28 mouse cellular contexts compared by ENCODE assay signal in genomic region chr13:20404530-20404929, GRCm38 (mm10).
DNase-seq lines count a peak whose midpoint lies in the region; ATAC-seq and TF ChIP-seq lines count a peak whose summit lies in the region.
"Had no signal": no experiment of that assay in that cellular context is flagged by ENCODE, and none has a peak within 500 bp of the region (broad histone marks: within the 10 kb centered on the region; RNA-seq: fewer than 3 reads in every experiment).

No protein-coding gene starts in this region.

- 24% methylated on average over 3 of the region's 3 CpGs for WGBS in forebrain, embryonic 12.5 days
- 18% methylated on average over 3 of the region's 3 CpGs for WGBS in forebrain, postnatal 0 days
- 44% methylated on average over 3 of the region's 3 CpGs for WGBS in midbrain, embryonic 12.5 days
- 23% methylated on average over 3 of the region's 3 CpGs for WGBS in midbrain, postnatal 0 days
- 26% methylated on average over 3 of the region's 3 CpGs for whole genome bisulfite sequencing in midbrain, embryonic 13.5 days

- no peak overlapping the region for H3K4me3 ChIP-seq in forebrain, embryonic 12.5 days (replicated peaks)
- no peak overlapping the region for H3K4me3 ChIP-seq in forebrain, postnatal 0 days (ENCODE audit: low read depth, low read length)
- H3K4me3 ChIP-seq in midbrain, embryonic 12.5 days = no peak overlapping the region
- H3K4me3 ChIP-seq in midbrain, postnatal 0 days (ENCODE audit: low read depth, low read length) = no peak overlapping the region
- no peak overlapping the region for H3K4me3 ChIP-seq in midbrain, embryonic 13.5 days (replicated peaks)
- H3K4me3 ChIP-seq: embryonic facial prominence, embryonic 12.5 days; heart, adult 2 months; heart, embryonic 12.5 days; kidney, embryonic 15.5 days; layer of hippocampus, adult 2 months; left cerebral cortex, adult 2 months; limb, embryonic 13.5 days; lung, embryonic 15.5 days; neural tube, embryonic 15.5 days; stomach, embryonic 15.5 days had no signal

- H3K4me2 ChIP-seq in forebrain, embryonic 12.5 days = no peak overlapping the region
- no peak overlapping the region for H3K4me2 ChIP-seq in forebrain, postnatal 0 days (ENCODE audit: low read depth)
- no peak overlapping the region for H3K4me2 ChIP-seq in midbrain, embryonic 12.5 days (replicated peaks)
- H3K4me2 ChIP-seq in midbrain, postnatal 0 days (ENCODE audit: low read depth, low read length, poor library complexity, severe bottlenecking) = no peak overlapping the region
- no peak overlapping the region for H3K4me2 ChIP-seq in midbrain, embryonic 13.5 days (replicated peaks)
- H3K4me2 ChIP-seq: embryonic facial prominence, embryonic 12.5 days; heart, embryonic 12.5 days; kidney, embryonic 15.5 days; limb, embryonic 13.5 days; liver, embryonic 11.5 days; lung, embryonic 15.5 days; neural tube, embryonic 15.5 days; stomach, embryonic 15.5 days had no signal

- no peaks in the 10 kb centered on the region for H3K27me3 ChIP-seq in forebrain, embryonic 12.5 days
- H3K27me3 ChIP-seq in forebrain, postnatal 0 days (ENCODE audit: insufficient read depth, low read length) = no peaks in the 10 kb centered on the region
- no peaks in the 10 kb centered on the region for H3K27me3 ChIP-seq in midbrain, embryonic 12.5 days
- no peaks in the 10 kb centered on the region for H3K27me3 ChIP-seq in midbrain, postnatal 0 days (ENCODE audit: insufficient read depth, low read length)
- no peaks in the 10 kb centered on the region for H3K27me3 ChIP-seq in midbrain, embryonic 13.5 days
- H3K27me3 ChIP-seq: embryonic facial prominence, embryonic 12.5 days; heart, embryonic 12.5 days; kidney, embryonic 15.5 days; limb, embryonic 13.5 days; lung, embryonic 15.5 days; neural tube, embryonic 15.5 days; stomach, embryonic 15.5 days had no signal

- no peak overlapping the region for H3K27ac ChIP-seq in forebrain, embryonic 12.5 days
- H3K27ac ChIP-seq in forebrain, postnatal 0 days (ENCODE audit: low read depth, low read length) = no peak overlapping the region
- H3K27ac ChIP-seq in midbrain, embryonic 12.5 days (replicated peaks) = no peak overlapping the region
- H3K27ac ChIP-seq in midbrain, postnatal 0 days (ENCODE audit: low read depth, low read length) = no peak overlapping the region
- 0 out of 2 replicates have a peak overlapping the region, but pooled peaks have one; percentile 27 for H3K27ac ChIP-seq in midbrain, embryonic 13.5 days
- H3K27ac ChIP-seq: embryonic facial prominence, embryonic 12.5 days; heart, adult 2 months; kidney, embryonic 15.5 days; layer of hippocampus, adult 2 months; left cerebral cortex, adult 2 months; limb, embryonic 13.5 days; lung, embryonic 15.5 days; neural tube, embryonic 15.5 days; stomach, embryonic 15.5 days had no signal

- peaks cover 8% of the 10 kb centered on the region; the same call in 1 of the 2 replicates for H3K4me1 ChIP-seq in forebrain, embryonic 12.5 days
- H3K4me1 ChIP-seq in forebrain, postnatal 0 days (ENCODE audit: insufficient read depth) = no peaks in the 10 kb centered on the region
- H3K4me1 ChIP-seq in midbrain, embryonic 12.5 days = no peaks in the 10 kb centered on the region
- H3K4me1 ChIP-seq in midbrain, postnatal 0 days (ENCODE audit: insufficient read depth, low read length) = no peaks in the 10 kb centered on the region
- H3K4me1 ChIP-seq in midbrain, embryonic 13.5 days (replicated peaks) = peaks cover 19% of the 10 kb centered on the region
- H3K4me1 ChIP-seq: embryonic facial prominence, embryonic 12.5 days; heart, embryonic 12.5 days; limb, embryonic 13.5 days; lung, embryonic 15.5 days; stomach, embryonic 15.5 days had no signal

- ATAC-seq in forebrain, embryonic 12.5 days (ENCODE audit: low FRiP score) = peak; percentile 57
- no peak for ATAC-seq in forebrain, postnatal 0 days
- ATAC-seq in midbrain, embryonic 12.5 days (ENCODE audit: low FRiP score, low read depth) = peak; percentile 38
- ATAC-seq in midbrain, postnatal 0 days (ENCODE audit: low FRiP score) = no peak
- peak; percentile 59 for ATAC-seq in midbrain, embryonic 13.5 days
- ATAC-seq: inflammation-experienced regulatory T-cells, adult 6 months had no signal

- H3K36me3 ChIP-seq in forebrain, embryonic 12.5 days (replicated peaks) = no peaks in the 10 kb centered on the region
- no peaks in the 10 kb centered on the region for H3K36me3 ChIP-seq in forebrain, postnatal 0 days (ENCODE audit: insufficient read depth)
- no peaks in the 10 kb centered on the region for H3K36me3 ChIP-seq in midbrain, embryonic 12.5 days
- H3K36me3 ChIP-seq in midbrain, postnatal 0 days (ENCODE audit: insufficient read depth, low read length) = no peaks in the 10 kb centered on the region
- H3K36me3 ChIP-seq in midbrain, embryonic 13.5 days = no peaks in the 10 kb centered on the region
- H3K36me3 ChIP-seq: embryonic facial prominence, embryonic 12.5 days; G1E; heart, embryonic 12.5 days; kidney, embryonic 15.5 days; limb, embryonic 13.5 days; lung, embryonic 15.5 days; neural tube, embryonic 15.5 days; stomach, embryonic 15.5 days had no signal

- H3K9me3 ChIP-seq in forebrain, embryonic 12.5 days = no peaks in the 10 kb centered on the region
- no peaks in the 10 kb centered on the region for H3K9me3 ChIP-seq in forebrain, postnatal 0 days (ENCODE audit: low read length)
- no peaks in the 10 kb centered on the region for H3K9me3 ChIP-seq in midbrain, embryonic 12.5 days
- H3K9me3 ChIP-seq in midbrain, postnatal 0 days (ENCODE audit: low read length) = no peaks in the 10 kb centered on the region
- H3K9me3 ChIP-seq in midbrain, embryonic 13.5 days = no peaks in the 10 kb centered on the region
- H3K9me3 ChIP-seq: embryonic facial prominence, embryonic 12.5 days; G1E; heart, embryonic 12.5 days; kidney, embryonic 15.5 days; limb, embryonic 13.5 days; lung, embryonic 15.5 days; neural tube, embryonic 15.5 days; stomach, embryonic 15.5 days had no signal

- TF ChIP-seq CTCF in forebrain, postnatal 0 days (IDR thresholded peaks at IDR 0.05; ENCODE audit: low read depth) = no peak
- TF ChIP-seq CTCF in midbrain, postnatal 0 days (IDR thresholded peaks at IDR 0.05) = no peak

- H3K9ac ChIP-seq in forebrain, embryonic 12.5 days = no peak overlapping the region
- no peak overlapping the region for H3K9ac ChIP-seq in forebrain, postnatal 0 days
- no peak overlapping the region for H3K9ac ChIP-seq in midbrain, embryonic 12.5 days (replicated peaks)
- no peak overlapping the region for H3K9ac ChIP-seq in midbrain, postnatal 0 days (replicated peaks; ENCODE audit: low read length, poor library complexity, severe bottlenecking)
- H3K9ac ChIP-seq in midbrain, embryonic 13.5 days (replicated peaks) = no peak overlapping the region
- H3K9ac ChIP-seq: embryonic facial prominence, embryonic 12.5 days; heart, embryonic 12.5 days; kidney, embryonic 15.5 days; limb, embryonic 13.5 days; lung, embryonic 15.5 days; neural tube, embryonic 15.5 days; stomach, embryonic 15.5 days had no signal

- intact Hi-C loops in heart, postnatal 14 days (cut with DNase I) = no loop called here

- DNase-seq in forebrain, postnatal 0 days = no peak
- no peak for DNase-seq in midbrain, postnatal 0 days (ENCODE audit: low spot score)
- DNase-seq in kidney, postnatal 25 days = no peak
- DNase-seq in heart, postnatal 14 days = no peak
- DNase-seq: adrenal gland, adult 8-10 months; cerebellum, postnatal 36 days; embryo, embryonic 11 days; heart, adult 2 months; kidney, adult 11 months; kidney, postnatal 36 days; retina, postnatal 1 day; right cerebral cortex, postnatal 14 days; thymus, postnatal 25 days had no signal

Comparison
In these comparisons a context has a peak if more than half of its experiments do, and no peak if none do; other contexts are left out.
1. ATAC-seq: peak in forebrain, embryonic 12.5 days (single experiment), midbrain, embryonic 12.5 days (single experiment) and midbrain, embryonic 13.5 days (single experiment); none in forebrain, postnatal 0 days (single experiment) and midbrain, postnatal 0 days (single experiment).